Comparison of ENCODE assay signal across 9 mouse cellular contexts in genomic region chr14:28848831-28849590, GRCm38 (mm10).
DNase-seq lines count a peak whose midpoint lies in the region; ATAC-seq lines count a peak whose summit lies in the region.
"Had no signal": no experiment of that assay in that cellular context is flagged by ENCODE, and none has a peak within 500 bp of the region (broad histone marks: within the 10 kb centered on the region; RNA-seq: fewer than 3 reads in every experiment).

No protein-coding gene starts in this region.

- H3K27ac ChIP-seq in midbrain, embryonic 15.5 days = no peak overlapping the region

- no peak for ATAC-seq in midbrain, embryonic 15.5 days (replicated peaks)
- no peak for ATAC-seq in megakaryocyte progenitor cell, adult 5-6 weeks (replicated peaks; ENCODE audit: poor library complexity)

- H3K4me1 ChIP-seq in midbrain, embryonic 15.5 days = no peaks in the 10 kb centered on the region

- no peak overlapping the region for H3K9ac ChIP-seq in midbrain, embryonic 15.5 days

- DNase-seq in gastrocnemius, postnatal 10 days = peak; percentile 16
- DNase-seq in gastrocnemius, postnatal 36 days = no peak
- peak; percentile 4 to 9 for DNase-seq in urinary bladder, adult 18-20 months (ENCODE audit: low spot score in 2 of 2)
- DNase-seq in urinary bladder, postnatal 10 days (ENCODE audit: low spot score) = no peak
- DNase-seq in kidney, postnatal 14 days = peak; percentile 70
- DNase-seq in right cerebral cortex, adult 2 months (ENCODE audit: low spot score in 2 of 2) = peak; percentile 8 to 10

- no peaks in the 10 kb centered on the region for H3K36me3 ChIP-seq in midbrain, embryonic 15.5 days (replicated peaks)

- no peaks in the 10 kb centered on the region for H3K9me3 ChIP-seq in midbrain, embryonic 15.5 days

- no peak overlapping the region for H3K4me2 ChIP-seq in midbrain, embryonic 15.5 days

- intact Hi-C loops in gastrocnemius, postnatal 36 days (cut with DNase I) = no loop called here

- no peaks in the 10 kb centered on the region for H3K27me3 ChIP-seq in midbrain, embryonic 15.5 days (replicated peaks)

- 26% methylated on average over 2 of the region's 2 CpGs for WGBS in midbrain, embryonic 15.5 days

- no peak overlapping the region for H3K4me3 ChIP-seq in midbrain, embryonic 15.5 days
- H3K4me3 ChIP-seq: erythroblast, embryonic 14.5 days had no signal

Comparison
In these comparisons a context has a peak if more than half of its experiments do, and no peak if none do; other contexts are left out.
1. DNase-seq: peak in gastrocnemius, postnatal 10 days (single experiment), urinary bladder, adult 18-20 months (2 of 2), kidney, postnatal 14 days (single experiment) and right cerebral cortex, adult 2 months (2 of 2); none in gastrocnemius, postnatal 36 days (0 of 2) and urinary bladder, postnatal 10 days (single experiment).